Mouse (Mus musculus) left cerebral cortex, postnatal 25 days (tissue): ENCODE results near the gene Ets2. TPM values are rescaled to one million over a fixed set of nuclear protein-coding genes. Genes with fewer than 3 reads are reported as not detected.

Experiments used
- DNase-seq, 2 experiments: peaks; one replicate each; pipeline ENCODE4 v3.0.0; 2022; ENCODE audit warnings: low spot score in 2 of 2, mixed read lengths in 1 of 2
- intact Hi-C: fragments of 180-260 bp; cut with DNase I; formaldehyde crosslinking; loops from one replicate; pipeline ENCODE4 v1.15.1; 2025
- total RNA-seq, 2 experiments: library from RNA; stranded (reverse); gene quantifications; 2 replicates each; pipeline ENCODE4 v1.2.3; 2021

The Ets2 gene
- 10 to 100 TPM; 68.3 to 76.0 TPM for total RNA-seq

GRCm38 (mm10) chr16:95701802-95702561, at the start of gene Ets2:
Gene Ets2, plus strand, starts transcription at chr16:95702075.
- peak; percentile 90 to 92 for DNase-seq
- intact Hi-C loops: loop anchor here (1.0 to 5.0 kb wide), 3 partner anchors 59 to 425 kb away; partner anchors contain the start of gene Hmgn1

- intact Hi-C loops: no loop called here
- peak; percentile 34 to 53 for DNase-seq
Observed at GRCm38 (mm10) chr16:95654204-95654611, 47.7 kb upstream of the Ets2 start.

GRCm38 (mm10) chr16:95656535-95656934, 45.3 kb upstream of the Ets2 start:
- intact Hi-C loops: no loop called here
- no peak for DNase-seq

- intact Hi-C loops: no loop called here
- DNase-seq: no peak
Observed at GRCm38 (mm10) chr16:95657187-95657586, 44.7 kb upstream of the Ets2 start.

GRCm38 (mm10) chr16:95657756-95658155, 44.1 kb upstream of the Ets2 start:
- intact Hi-C loops: no loop called here
- DNase-seq: no peak

- intact Hi-C loops: no loop called here
- peak; percentile 14 to 25 for DNase-seq
Observed at GRCm38 (mm10) chr16:95658836-95659430, 42.9 kb upstream of the Ets2 start.

GRCm38 (mm10) chr16:95659461-95659860, 42.4 kb upstream of the Ets2 start:
- intact Hi-C loops: no loop called here

GRCm38 (mm10) chr16:95660909-95661308, 41.0 kb upstream of the Ets2 start:
- intact Hi-C loops: no loop called here
- DNase-seq: no peak

More at GRCm38 (mm10) chr16:95659461-95659860, 42.4 kb upstream of the Ets2 start:
- DNase-seq: peak in 1 of 2 experiments; percentile 11

- intact Hi-C loops: no loop called here
- peak in 1 of 2 experiments; percentile 63 for DNase-seq
Observed at GRCm38 (mm10) chr16:95665472-95666131, 36.3 kb upstream of the Ets2 start.

GRCm38 (mm10) chr16:95666288-95666687, 35.6 kb upstream of the Ets2 start:
- DNase-seq: peak in 1 of 2 experiments; percentile 67

GRCm38 (mm10) chr16:95667395-95668150, 34.3 kb upstream of the Ets2 start:
- DNase-seq: peak in 1 of 2 experiments; percentile 52
- intact Hi-C loops: no loop called here

More at GRCm38 (mm10) chr16:95666288-95666687, 35.6 kb upstream of the Ets2 start:
- intact Hi-C loops: no loop called here

GRCm38 (mm10) chr16:95668151-95668993, 33.5 kb upstream of the Ets2 start:
- peak in 1 of 2 experiments; percentile 11 for DNase-seq
- intact Hi-C loops: no loop called here

GRCm38 (mm10) chr16:95674452-95674921, 27.4 kb upstream of the Ets2 start:
- intact Hi-C loops: no loop called here
- DNase-seq: no peak

GRCm38 (mm10) chr16:95675212-95675611, 26.7 kb upstream of the Ets2 start:
- intact Hi-C loops: no loop called here
- DNase-seq: no peak

GRCm38 (mm10) chr16:95676668-95677067, 25.2 kb upstream of the Ets2 start:
- DNase-seq: no peak
- intact Hi-C loops: no loop called here

- intact Hi-C loops: no loop called here
- no peak for DNase-seq
Observed at GRCm38 (mm10) chr16:95682431-95682892, 19.4 kb upstream of the Ets2 start.

GRCm38 (mm10) chr16:95685807-95686206, 16.1 kb upstream of the Ets2 start:
- intact Hi-C loops: no loop called here
- DNase-seq: no peak

GRCm38 (mm10) chr16:95686246-95686645, 15.6 kb upstream of the Ets2 start:
- intact Hi-C loops: no loop called here
- DNase-seq: no peak

- DNase-seq: no peak
- intact Hi-C loops: no loop called here
Observed at GRCm38 (mm10) chr16:95686901-95687300, 15.0 kb upstream of the Ets2 start.
